Mouse (Mus musculus): ENCODE measurements at regions not wholly inside any gene's neighbourhood (a gene's known extent, or its start where the extent isn't known, plus 50 kb on each side); places are given as distances from the start of the nearest gene placed in this dataset.

GRCm38 (mm10) chr6:32657378-32657777 is 69.4 kb upstream of the Plxna4 start:
- H3K27ac ChIP-seq (replicated peaks; ENCODE audit: low read depth, low read length): no peak overlapping the region
- H3K4me2 ChIP-seq (ENCODE audit: low read depth, low read length): no peak overlapping the region
- H3K9me3 ChIP-seq (replicated peaks; ENCODE audit: control insufficient read depth, low read length): no peaks in the 10 kb centered on the region
- no peaks in the 10 kb centered on the region for H3K27me3 ChIP-seq (ENCODE audit: control insufficient read depth, insufficient read depth, low read length)
- H3K4me1 ChIP-seq (ENCODE audit: control insufficient read depth, insufficient read depth, low read length): no peaks in the 10 kb centered on the region
- DNase-seq (ENCODE audit: low spot score) (no peak), ATAC-seq (replicated peaks; ENCODE audit: insufficient number of reproducible peaks, low FRiP score, low TSS enrichment, low read depth) (no peak)
- H3K9ac ChIP-seq (replicated peaks; ENCODE audit: low read length): no peak overlapping the region
- no peak overlapping the region for H3K4me3 ChIP-seq (ENCODE audit: low read depth, low read length)
- no peaks in the 10 kb centered on the region for H3K36me3 ChIP-seq (replicated peaks; ENCODE audit: control insufficient read depth, insufficient read depth, low read depth, low read length)

- H3K27ac ChIP-seq (replicated peaks; ENCODE audit: low read depth, low read length): no peak overlapping the region
- WGBS: 89% methylated on average over 2 of the region's 2 CpGs
These were observed 66.2 kb upstream of the Plxna4 start for GRCm38 (mm10) chr6:32654188-32654587.

GRCm38 (mm10) chr6:32644016-32644415 is 56.0 kb upstream of the Plxna4 start:
- whole genome bisulfite sequencing: 88% methylated on average over 2 of the region's 2 CpGs
- H3K9me3 ChIP-seq (replicated peaks; ENCODE audit: control insufficient read depth, low read length): no peaks in the 10 kb centered on the region
- DNase-seq (ENCODE audit: low spot score) (no peak), ATAC-seq (replicated peaks; ENCODE audit: insufficient number of reproducible peaks, low FRiP score, low TSS enrichment, low read depth) (no peak)
- no peak overlapping the region for H3K27ac ChIP-seq (replicated peaks; ENCODE audit: low read depth, low read length)
- no peak overlapping the region for H3K4me2 ChIP-seq (ENCODE audit: low read depth, low read length)
- no peaks in the 10 kb centered on the region for H3K36me3 ChIP-seq (replicated peaks; ENCODE audit: control insufficient read depth, insufficient read depth, low read depth, low read length)
- no peaks in the 10 kb centered on the region for H3K4me1 ChIP-seq (ENCODE audit: control insufficient read depth, insufficient read depth, low read length)
- H3K27me3 ChIP-seq (ENCODE audit: control insufficient read depth, insufficient read depth, low read length): no peaks in the 10 kb centered on the region
- no peak overlapping the region for H3K4me3 ChIP-seq (ENCODE audit: low read depth, low read length)
- H3K9ac ChIP-seq (replicated peaks; ENCODE audit: low read length): no peak overlapping the region

More at GRCm38 (mm10) chr6:32654188-32654587, 66.2 kb upstream of the Plxna4 start:
- H3K4me3 ChIP-seq (ENCODE audit: low read depth, low read length): no peak overlapping the region
- no peak overlapping the region for H3K9ac ChIP-seq (replicated peaks; ENCODE audit: low read length)
- no peaks in the 10 kb centered on the region for H3K36me3 ChIP-seq (replicated peaks; ENCODE audit: control insufficient read depth, insufficient read depth, low read depth, low read length)
- ATAC-seq (replicated peaks; ENCODE audit: insufficient number of reproducible peaks, low FRiP score, low TSS enrichment, low read depth): no peak
- H3K4me2 ChIP-seq (ENCODE audit: low read depth, low read length): no peak overlapping the region
- no peaks in the 10 kb centered on the region for H3K27me3 ChIP-seq (ENCODE audit: control insufficient read depth, insufficient read depth, low read length)
- DNase-seq (ENCODE audit: low spot score): no peak
- no peaks in the 10 kb centered on the region for H3K9me3 ChIP-seq (replicated peaks; ENCODE audit: control insufficient read depth, low read length)
- no peaks in the 10 kb centered on the region for H3K4me1 ChIP-seq (ENCODE audit: control insufficient read depth, insufficient read depth, low read length)

- no peak overlapping the region for H3K9ac ChIP-seq (replicated peaks; ENCODE audit: low read length)
- ATAC-seq (replicated peaks; ENCODE audit: insufficient number of reproducible peaks, low FRiP score, low TSS enrichment, low read depth) (no peak), DNase-seq (ENCODE audit: low spot score) (no peak)
- H3K9me3 ChIP-seq (replicated peaks; ENCODE audit: control insufficient read depth, low read length): no peaks in the 10 kb centered on the region
- H3K27me3 ChIP-seq (ENCODE audit: control insufficient read depth, insufficient read depth, low read length): no peaks in the 10 kb centered on the region
- no peaks in the 10 kb centered on the region for H3K4me1 ChIP-seq (ENCODE audit: control insufficient read depth, insufficient read depth, low read length)
- no peak overlapping the region for H3K4me3 ChIP-seq (ENCODE audit: low read depth, low read length)
- no peaks in the 10 kb centered on the region for H3K36me3 ChIP-seq (replicated peaks; ENCODE audit: control insufficient read depth, insufficient read depth, low read depth, low read length)
- no peak overlapping the region for H3K27ac ChIP-seq (replicated peaks; ENCODE audit: low read depth, low read length)
- H3K4me2 ChIP-seq (ENCODE audit: low read depth, low read length): no peak overlapping the region
- 90% methylated on average over 13 of the region's 13 CpGs for WGBS
These were observed 50.9 kb upstream of the Plxna4 start for GRCm38 (mm10) chr6:32638843-32639242.

All from embryonic facial prominence, embryonic 11.5 days (tissue).